Mouse (Mus musculus) CH12.LX (cell line): Measurements from ENCODE around the gene Gjc2. TPM values are rescaled to one million over a fixed set of nuclear protein-coding genes. Genes with fewer than 3 reads are reported as not detected.

Experiments
- DNase-seq: peaks from one replicate; pipeline ENCODE4 v3.0.0-alpha.2; 2013; ENCODE audit errors: extremely low read depth
- H3K27ac ChIP-seq: 2 replicates; pipeline ENCODE4 v1.5.1; 2012; ENCODE audit warnings: low read depth, mild to moderate bottlenecking, control low read depth, moderate library complexity; ENCODE audit not compliant: insufficient read depth
- H3K27me3 ChIP-seq: replicated peaks from 2 replicates; pipeline ENCODE3; 2012; ENCODE audit warnings: inconsistent platforms
- H3K36me3 ChIP-seq, 2 experiments: replicated peaks in 1 of 2; 2 replicates each; pipeline versions ENCODE3 to v1.6.1; 2012; ENCODE audit warnings: inconsistent platforms in 1 of 2, low read length in 1 of 2, mild to moderate bottlenecking in 1 of 2, mixed read lengths in 1 of 2, moderate library complexity in 1 of 2; ENCODE audit not compliant: control insufficient read depth in 1 of 2, insufficient read depth in 1 of 2
- H3K4me1 ChIP-seq, 2 experiments: 2 replicates each; pipeline ENCODE4 v1.6.1; 2012; ENCODE audit warnings: inconsistent platforms in 1 of 2, moderate library complexity in 1 of 2; ENCODE audit not compliant: insufficient read depth in 2 of 2, control insufficient read depth in 1 of 2
- H3K4me2 ChIP-seq: 2 replicates; pipeline ENCODE4 v1.6.1; 2012; ENCODE audit warnings: low read depth, mild to moderate bottlenecking, control low read depth; ENCODE audit not compliant: poor library complexity, insufficient read depth, severe bottlenecking
- H3K4me3 ChIP-seq, 3 experiments: fragments of 150-350 bp in 1 of 3; sonication (generic) in 1 of 3; replicated peaks in 1 of 3; 2 replicates each; pipeline versions ENCODE3 to v1.5.1; 2011 to 2012; ENCODE audit warnings: low read depth in 2 of 3, low read length in 2 of 3, mild to moderate bottlenecking in 2 of 3, moderate library complexity in 2 of 3, control low read depth in 1 of 3, improper control_type of control experiment in 1 of 3, inconsistent platforms in 1 of 3, mixed read lengths in 1 of 3; ENCODE audit not compliant: poor library complexity in 1 of 3
- H3K79me2 ChIP-seq: replicated peaks from 2 replicates; pipeline ENCODE4 v1.6.1; 2012; ENCODE audit warnings: mild to moderate bottlenecking, moderate library complexity; ENCODE audit not compliant: control insufficient read depth, poor library complexity, insufficient read depth, severe bottlenecking; ENCODE audit errors: extremely low read depth
- H3K9ac ChIP-seq: 2 replicates; pipeline ENCODE4 v1.6.1; 2012; ENCODE audit warnings: low read depth, mild to moderate bottlenecking, control low read depth, moderate library complexity; ENCODE audit not compliant: insufficient read depth
- H3K9me3 ChIP-seq: replicated peaks from 2 replicates; pipeline ENCODE3; 2012; ENCODE audit warnings: low read length, inconsistent platforms, mixed read lengths
- CHD1 ChIP-seq: IDR thresholded peaks from 2 replicates; pipeline ENCODE4 v1.6.1; 2012; ENCODE audit warnings: low read depth, low read length, improper control_type of control experiment, inconsistent platforms
- E2F4 ChIP-seq: IDR thresholded peaks from 2 replicates; pipeline ENCODE4 v1.6.1; 2011; ENCODE audit warnings: low read depth, low read length, improper control_type of control experiment; ENCODE audit not compliant: insufficient replicate concordance
- ELF1 ChIP-seq: IDR thresholded peaks from 2 replicates; pipeline ENCODE4 v1.6.1; 2014; ENCODE audit warnings: low read depth, mild to moderate bottlenecking, inconsistent platforms, low read length, improper control_type of control experiment
- EP300 ChIP-seq: IDR thresholded peaks from 2 replicates; pipeline ENCODE4 v1.6.1; 2011; ENCODE audit warnings: low read length, improper control_type of control experiment
- IRF4 ChIP-seq: IDR thresholded peaks from 2 replicates; pipeline ENCODE4 v1.6.1; 2014; ENCODE audit warnings: low read depth, mild to moderate bottlenecking, inconsistent platforms, low read length, improper control_type of control experiment
- KAT2A ChIP-seq: IDR thresholded peaks from 2 replicates; pipeline ENCODE4 v1.6.1; 2012; ENCODE audit warnings: low read length, improper control_type of control experiment, inconsistent platforms; ENCODE audit not compliant: insufficient replicate concordance
- MEF2A ChIP-seq: IDR thresholded peaks from 2 replicates; pipeline ENCODE4 v1.6.1; 2014; ENCODE audit warnings: low read depth, mild to moderate bottlenecking, inconsistent platforms, low read length, improper control_type of control experiment, borderline replicate concordance
- MXI1 ChIP-seq: IDR thresholded peaks from 2 replicates; pipeline ENCODE4 v1.6.1; 2011; ENCODE audit warnings: mild to moderate bottlenecking, low read depth, low read length, improper control_type of control experiment
- MYC ChIP-seq: IDR thresholded peaks from 2 replicates; pipeline ENCODE4 v1.6.1; 2011; ENCODE audit warnings: low read depth, mild to moderate bottlenecking, improper control_type of control experiment, low read length
- NRF1 ChIP-seq: IDR thresholded peaks from 2 replicates; pipeline ENCODE4 v1.6.1; 2014; ENCODE audit warnings: low read depth, mild to moderate bottlenecking, inconsistent platforms, low read length, improper control_type of control experiment, moderate library complexity
- PAX5 ChIP-seq: IDR thresholded peaks from 2 replicates; pipeline ENCODE4 v1.6.1; 2012; ENCODE audit warnings: low read length, inconsistent platforms, mixed read lengths
- RAD21 ChIP-seq: IDR thresholded peaks from 2 replicates; pipeline ENCODE4 v1.6.1; 2011; ENCODE audit warnings: low read depth, mild to moderate bottlenecking, low read length, improper control_type of control experiment, moderate library complexity
- RCOR1 ChIP-seq: conservative IDR thresholded peaks from 2 replicates; pipeline ENCODE4 v1.6.1; 2012; ENCODE audit warnings: low read depth, mild to moderate bottlenecking, inconsistent platforms, low read length, improper control_type of control experiment
- SIN3A ChIP-seq: IDR thresholded peaks from 2 replicates; pipeline ENCODE4 v1.6.1; 2012; ENCODE audit warnings: low read length, improper control_type of control experiment, inconsistent platforms
- SMC3 ChIP-seq: IDR thresholded peaks from 2 replicates; pipeline ENCODE4 v1.6.1; 2011; ENCODE audit warnings: low read depth, low read length, improper control_type of control experiment
- UBTF ChIP-seq: IDR thresholded peaks from 2 replicates; pipeline ENCODE4 v1.6.1; 2012; ENCODE audit warnings: low read depth, mild to moderate bottlenecking, inconsistent platforms, low read length, improper control_type of control experiment, moderate library complexity
- USF1 ChIP-seq: IDR thresholded peaks from 2 replicates; pipeline ENCODE4 v1.6.1; 2014; ENCODE audit warnings: low read depth, mild to moderate bottlenecking, inconsistent platforms, low read length, improper control_type of control experiment
- USF2 ChIP-seq: conservative IDR thresholded peaks from 2 replicates; pipeline ENCODE4 v1.6.1; 2011; ENCODE audit warnings: low read depth, low read length, improper control_type of control experiment
- ZC3H11A ChIP-seq: IDR thresholded peaks from 2 replicates; pipeline ENCODE4 v1.6.1; 2012; ENCODE audit warnings: low read depth, mild to moderate bottlenecking, inconsistent platforms, low read length, improper control_type of control experiment
- ZKSCAN1 ChIP-seq: IDR thresholded peaks from 2 replicates; pipeline ENCODE4 v1.6.1; 2012; ENCODE audit warnings: low read depth, inconsistent platforms, low read length, improper control_type of control experiment, borderline replicate concordance
- dilution Hi-C: fragments of 300-500 bp; cut with MboI; formaldehyde crosslinking; loops from 2 replicates; pipeline ENCODE4 v1.14.3; 2020; ENCODE audit warnings: low sequenced_read_pairs; ENCODE audit not compliant: extremely low pct_unique_long_range_greater_than_20kb, extremely low pct_ligation_motif_present
- in situ Hi-C: fragments of 300-500 bp; cut with MboI; formaldehyde crosslinking; loops from 3 replicates; pipeline ENCODE4 v1.14.3; 2019; ENCODE audit warnings: low sequenced_read_pairs, low pct_ligation_motif_present, low pct_unique_long_range_greater_than_20kb, mixed read lengths
- polyA plus RNA-seq: library from polyadenylated mRNA; unstranded; fragments of >175 nt; gene quantifications from 2 replicates; pipeline ENCODE4 v1.2.1, GENCODE M21; 2012; ENCODE audit warnings: low read depth; ENCODE audit not compliant: insufficient read length
- total RNA-seq, 2 experiments: library from RNA; depleted of rRNA; stranded (reverse); fragments of 300-350 nt in 1 of 2; fragments of >200 nt in 1 of 2; gene quantifications; 2 replicates each; pipeline ENCODE4 v1.2.3; 2012 to 2014

The Gjc2 gene
- total and polyA plus RNA-seq, 3 experiments: 0.08 to 0.13 TPM; not detected in 1

- H3K9ac ChIP-seq: no peak overlapping the region; the same call in 1 of the 2 replicates
- H3K79me2 ChIP-seq: peaks cover 84% of the 10 kb centered on the region
- H3K4me3 ChIP-seq: no peak overlapping the region
- in situ Hi-C loops: no loop called here
- TF ChIP-seq ZKSCAN1 (no peak), SMC3 (no peak), PAX5 (no peak), MXI1 (no peak), EP300 (no peak), ELF1 (no peak), RAD21 (no peak), RCOR1 (no peak), UBTF (no peak), CHD1 (no peak)
- dilution Hi-C loops: no loop called here
- H3K27ac ChIP-seq: no peak overlapping the region
- DNase-seq: no peak
- H3K4me1 ChIP-seq: peaks cover 28 to 77% of the 10 kb centered on the region in 2 experiments
- H3K9me3 ChIP-seq: no peaks in the 10 kb centered on the region
- no peaks in the 10 kb centered on the region for H3K27me3 ChIP-seq
- peaks cover 17 to 58% of the 10 kb centered on the region in 2 experiments for H3K36me3 ChIP-seq
- peak overlapping the region; percentile 39; the same call in 1 of the 2 replicates for H3K4me2 ChIP-seq
Measured at GRCm38 (mm10) chr11:59224470-59224869, 41.5 kb upstream of the Gjc2 start.

- peak overlapping the region; percentile 39; the same call in 1 of the 2 replicates for H3K4me2 ChIP-seq
- no peaks in the 10 kb centered on the region for H3K27me3 ChIP-seq
- H3K79me2 ChIP-seq: peaks cover 88% of the 10 kb centered on the region
- peaks cover 26 to 75% of the 10 kb centered on the region in 2 experiments for H3K4me1 ChIP-seq
- H3K4me3 ChIP-seq: no peak overlapping the region
- no peak for DNase-seq
- no peaks in the 10 kb centered on the region for H3K9me3 ChIP-seq
- dilution Hi-C loops: no loop called here
- peaks cover 20 to 62% of the 10 kb centered on the region in 2 experiments for H3K36me3 ChIP-seq
- no peak overlapping the region for H3K9ac ChIP-seq
- no peak overlapping the region for H3K27ac ChIP-seq
- TF ChIP-seq NRF1: no peak
- no peak for TF ChIP-seq PAX5
- no peak for TF ChIP-seq E2F4
- no peak for TF ChIP-seq SIN3A
- no peak for TF ChIP-seq SMC3
- no peak for TF ChIP-seq USF1
- in situ Hi-C loops: no loop called here
Measured at GRCm38 (mm10) chr11:59224025-59224424, 41.0 kb upstream of the Gjc2 start.

- DNase-seq: no peak
- dilution Hi-C loops: no loop called here
Measured at GRCm38 (mm10) chr11:59222306-59222705, 39.3 kb upstream of the Gjc2 start.

More at GRCm38 (mm10) chr11:59222306-59222705, 39.3 kb upstream of the Gjc2 start:
- Histone ChIP-seq H3K4me2 (no peak overlapping the region), H3K9ac (no peak overlapping the region), H3K27me3 (no peaks in the 10 kb centered on the region), H3K4me3 (no peak overlapping the region), H3K36me3 (peaks cover 34 to 78% of the 10 kb centered on the region in 2 experiments), H3K79me2 (peaks cover 98% of the 10 kb centered on the region), H3K27ac (no peak overlapping the region), H3K9me3 (no peaks in the 10 kb centered on the region), H3K4me1 (peaks cover 25 to 87% of the 10 kb centered on the region in 2 experiments)
- in situ Hi-C loops: no loop called here
- TF ChIP-seq ZKSCAN1: no peak
- TF ChIP-seq USF1: no peak
- TF ChIP-seq KAT2A: no peak
- TF ChIP-seq IRF4: no peak
- TF ChIP-seq EP300: no peak
- TF ChIP-seq CHD1: no peak
- TF ChIP-seq USF2: no peak
- TF ChIP-seq MEF2A: no peak
- no peak for TF ChIP-seq ZC3H11A
- TF ChIP-seq MYC: no peak
- TF ChIP-seq SIN3A: no peak
